Mouse (Mus musculus) forebrain, embryonic 14.5 days (tissue): ENCODE results near the gene D6Ertd527e. TPM values are rescaled to one million over a fixed set of nuclear protein-coding genes. Genes with fewer than 3 reads are reported as not detected.

ENCODE experiments used
- ATAC-seq: fragments of 200-750 bp; cut with Nextera tagmentation; 2 replicates; pipeline ENCODE4 v1.8.0; 2017; ENCODE audit warnings: mild to moderate bottlenecking, moderate library complexity
- DNase-seq: peaks from one replicate; pipeline ENCODE4 v3.0.0-alpha.2; 2015; ENCODE audit warnings: low spot score
- H3K27ac ChIP-seq: fragments of 300-500 bp; sonication (generic); 2 replicates; pipeline ENCODE4 v1.5.1; 2014; ENCODE audit warnings: low read depth, mild to moderate bottlenecking, control low read depth, low read length, moderate library complexity
- H3K27me3 ChIP-seq: fragments of 300-500 bp; sonication (generic); replicated peaks from 2 replicates; pipeline ENCODE4 v1.6.1; 2014; ENCODE audit warnings: low read length, control low read depth, mixed read lengths; ENCODE audit not compliant: control insufficient read depth, insufficient read depth
- H3K36me3 ChIP-seq: fragments of 300-500 bp; sonication (generic); 2 replicates; pipeline ENCODE4 v1.6.1; 2014; ENCODE audit warnings: low read length, control low read depth; ENCODE audit not compliant: control insufficient read depth, insufficient read depth
- H3K4me1 ChIP-seq: fragments of 300-500 bp; sonication (generic); 2 replicates; pipeline ENCODE4 v1.6.1; 2014; ENCODE audit warnings: antibody characterized with exemption, low read length, control low read depth; ENCODE audit not compliant: control insufficient read depth, insufficient read depth
- H3K4me2 ChIP-seq: fragments of 300-500 bp; sonication (generic); 2 replicates; pipeline ENCODE4 v1.6.1; 2014; ENCODE audit warnings: mild to moderate bottlenecking, control low read depth, low read length
- H3K4me3 ChIP-seq: fragments of 300-500 bp; sonication (generic); 2 replicates; pipeline ENCODE4 v1.5.1; 2014; ENCODE audit warnings: low read depth, low read length, control low read depth
- H3K9ac ChIP-seq: fragments of 300-500 bp; sonication (generic); 2 replicates; pipeline ENCODE4 v1.6.1; 2014; ENCODE audit warnings: mild to moderate bottlenecking, low read length, control low read depth, moderate library complexity
- H3K9me3 ChIP-seq: fragments of 300-500 bp; sonication (generic); replicated peaks from 2 replicates; pipeline ENCODE4 v1.6.1; 2016; ENCODE audit warnings: low read length, control low read depth, mixed read lengths; ENCODE audit not compliant: control insufficient read depth
- WGBS: fragments of 180-500 bp; shearing (Covaris S2); extraction: QIAGEN DNeasy Blood & Tissue Kit; methylation state at CpG from one replicate; pipeline ENCODE4 v1.1.7; 2014; 5-methylcytosine and 5-hydroxymethylcytosine counted together
- polyA plus RNA-seq: library from polyadenylated mRNA; unstranded; fragments of >200 nt; fragmentation: Nextera tagmentation; extraction: Ambion mirVana; gene quantifications from 2 replicates; pipeline ENCODE4 v1.2.1, GENCODE M21; 2014

The D6Ertd527e gene
- polyA plus RNA-seq, 1 experiment from 2014 or later: not detected

DNA sequence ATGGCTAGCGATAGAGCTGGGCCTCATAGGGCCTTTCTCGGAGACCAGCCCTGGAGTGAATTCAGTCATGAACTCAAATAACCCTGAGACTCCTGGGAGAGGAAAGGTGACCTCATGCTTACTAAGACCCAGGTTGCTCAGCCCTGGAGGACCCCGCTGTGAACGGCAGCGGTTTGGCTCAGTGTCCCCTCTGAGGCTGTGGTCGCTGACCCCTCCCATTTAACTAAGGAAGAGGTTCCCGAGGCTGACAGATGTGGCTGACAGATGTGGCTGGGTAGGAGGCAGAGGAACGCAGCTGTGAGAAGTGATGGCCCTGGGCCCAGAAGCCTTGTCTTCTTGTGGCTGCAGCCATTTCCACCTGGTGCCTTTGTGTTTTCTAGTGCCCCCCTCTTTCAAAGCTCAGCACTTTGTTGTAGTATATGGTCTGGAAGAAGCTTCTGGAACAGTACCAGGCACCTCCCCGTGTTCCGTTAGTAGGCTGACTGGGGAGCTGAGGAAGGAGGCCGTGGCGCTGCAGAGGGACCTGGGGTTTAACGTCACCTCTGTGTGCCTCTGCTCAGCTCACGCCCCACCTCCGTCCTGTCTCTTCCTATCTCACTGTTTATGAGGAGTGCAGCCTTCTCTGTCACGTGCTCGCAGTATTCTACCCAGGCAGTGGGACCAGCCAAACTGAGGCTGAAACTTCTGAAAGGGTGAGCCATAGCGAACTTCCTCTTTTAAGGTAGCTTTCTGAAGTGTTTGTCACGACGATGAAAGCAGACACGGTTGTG, 48.1 kb downstream of the D6Ertd527e start:
- no peak overlapping the region for H3K4me3 ChIP-seq
- no peak for DNase-seq
- H3K27me3 ChIP-seq: no peaks in the 10 kb centered on the region
- no peaks in the 10 kb centered on the region for H3K36me3 ChIP-seq
- H3K4me1 ChIP-seq: no peaks in the 10 kb centered on the region
- H3K4me2 ChIP-seq: no peak overlapping the region
- no peak overlapping the region for H3K9ac ChIP-seq
- no peak overlapping the region for H3K27ac ChIP-seq
- 88% methylated on average over 21 of the region's 21 CpGs for WGBS
- no peak for ATAC-seq
- H3K9me3 ChIP-seq: no peaks in the 10 kb centered on the region

DNA sequence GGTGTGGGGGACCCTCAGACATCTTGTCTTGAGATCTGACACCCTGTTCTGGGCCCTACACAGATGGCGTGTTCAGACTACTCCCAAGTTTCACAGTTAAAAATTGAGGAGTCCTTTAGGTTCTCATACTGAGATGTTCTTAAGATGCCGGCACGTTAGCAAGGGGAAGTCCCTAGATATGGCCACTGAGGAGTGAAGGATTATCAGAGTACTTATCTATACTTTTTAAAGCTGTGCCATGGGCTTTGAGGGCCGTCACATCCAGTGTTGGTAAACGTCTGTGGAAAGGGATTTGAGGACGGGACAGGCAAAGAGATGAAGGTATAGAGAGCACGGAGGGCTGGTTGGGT, 48.7 kb downstream of the D6Ertd527e start:
- ATAC-seq: no peak
- H3K27ac ChIP-seq: no peak overlapping the region
- no peak for DNase-seq
- no peak overlapping the region for H3K4me2 ChIP-seq
- H3K9ac ChIP-seq: no peak overlapping the region
- no peak overlapping the region for H3K4me3 ChIP-seq
- no peaks in the 10 kb centered on the region for H3K36me3 ChIP-seq
- H3K4me1 ChIP-seq: no peaks in the 10 kb centered on the region
- WGBS: 86% methylated on average over 7 of the region's 7 CpGs
- no peaks in the 10 kb centered on the region for H3K9me3 ChIP-seq
- no peaks in the 10 kb centered on the region for H3K27me3 ChIP-seq

DNA sequence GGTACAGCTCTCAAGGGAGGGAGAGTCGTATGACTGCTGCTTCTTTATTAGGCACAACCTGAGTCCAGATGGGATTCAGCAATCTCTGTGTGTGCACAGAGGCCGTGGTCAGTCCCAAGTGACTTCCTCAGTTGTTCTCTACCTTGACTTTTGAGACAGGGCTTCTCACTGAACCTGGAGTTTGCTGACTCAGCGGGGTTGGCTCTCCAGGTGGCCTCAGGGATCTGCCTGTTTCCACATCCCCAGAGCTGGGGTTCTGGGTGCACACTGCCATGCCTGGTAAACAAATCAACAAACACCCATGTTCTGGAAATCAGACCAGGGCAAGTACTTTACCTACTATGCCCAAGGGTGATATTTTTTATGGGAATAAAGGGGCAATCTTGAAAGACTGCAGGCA, 49.3 kb downstream of the D6Ertd527e start:
- DNase-seq: no peak
- no peaks in the 10 kb centered on the region for H3K4me1 ChIP-seq
- no peak for ATAC-seq
- H3K9me3 ChIP-seq: no peaks in the 10 kb centered on the region
- H3K4me2 ChIP-seq: no peak overlapping the region
- H3K27me3 ChIP-seq: no peaks in the 10 kb centered on the region
- 92% methylated on average over 3 of the region's 3 CpGs for WGBS
- H3K36me3 ChIP-seq: no peaks in the 10 kb centered on the region
- no peak overlapping the region for H3K4me3 ChIP-seq
- no peak overlapping the region for H3K27ac ChIP-seq
- H3K9ac ChIP-seq: no peak overlapping the region

DNA sequence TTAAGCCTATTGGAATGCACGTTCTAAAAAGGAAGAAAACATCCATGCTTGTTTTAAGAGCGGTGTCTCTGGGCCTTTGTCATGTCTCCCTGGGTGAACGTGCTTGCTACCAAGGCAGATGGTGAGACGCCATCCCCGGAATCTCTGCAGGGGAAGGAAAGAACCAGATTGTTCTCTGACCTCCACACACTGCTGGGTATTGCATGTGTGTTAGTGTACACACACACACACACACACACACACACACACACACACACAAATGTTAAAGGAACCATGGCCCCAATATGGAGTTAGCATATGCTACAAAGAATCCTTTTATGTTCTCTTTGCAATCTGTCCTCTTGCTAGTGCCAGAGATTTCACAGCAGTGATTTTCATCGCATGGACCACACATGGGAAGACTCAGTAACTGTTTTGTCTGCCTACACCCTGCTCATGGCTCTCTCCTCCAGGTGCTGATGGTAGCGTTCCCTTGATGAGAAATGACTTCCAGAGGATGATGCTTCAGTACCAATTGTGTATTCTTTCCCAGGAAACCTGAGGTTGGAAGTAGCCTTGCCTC, 53.6 kb downstream of the D6Ertd527e start:
- Histone ChIP-seq H3K9me3 (no peaks in the 10 kb centered on the region), H3K4me3 (no peak overlapping the region), H3K4me1 (no peaks in the 10 kb centered on the region), H3K9ac (no peak overlapping the region), H3K4me2 (no peak overlapping the region), H3K36me3 (no peaks in the 10 kb centered on the region), H3K27ac (no peak overlapping the region), H3K27me3 (no peaks in the 10 kb centered on the region)
- DNase-seq (peak; percentile 48), ATAC-seq (no peak)
- 72% methylated on average over 7 of the region's 7 CpGs for WGBS

- DNase-seq: no peak
- Histone ChIP-seq H3K4me2 (no peak overlapping the region), H3K36me3 (no peaks in the 10 kb centered on the region), H3K4me1 (no peaks in the 10 kb centered on the region), H3K27ac (no peak overlapping the region), H3K27me3 (no peaks in the 10 kb centered on the region), H3K4me3 (no peak overlapping the region), H3K9me3 (no peaks in the 10 kb centered on the region), H3K9ac (no peak overlapping the region)
- 91% methylated on average over 5 of the region's 5 CpGs for WGBS
- ATAC-seq: no peak
Measured at GRCm38 (mm10) chr6:87160196-87160595, 55.6 kb downstream of the D6Ertd527e start.

DNA sequence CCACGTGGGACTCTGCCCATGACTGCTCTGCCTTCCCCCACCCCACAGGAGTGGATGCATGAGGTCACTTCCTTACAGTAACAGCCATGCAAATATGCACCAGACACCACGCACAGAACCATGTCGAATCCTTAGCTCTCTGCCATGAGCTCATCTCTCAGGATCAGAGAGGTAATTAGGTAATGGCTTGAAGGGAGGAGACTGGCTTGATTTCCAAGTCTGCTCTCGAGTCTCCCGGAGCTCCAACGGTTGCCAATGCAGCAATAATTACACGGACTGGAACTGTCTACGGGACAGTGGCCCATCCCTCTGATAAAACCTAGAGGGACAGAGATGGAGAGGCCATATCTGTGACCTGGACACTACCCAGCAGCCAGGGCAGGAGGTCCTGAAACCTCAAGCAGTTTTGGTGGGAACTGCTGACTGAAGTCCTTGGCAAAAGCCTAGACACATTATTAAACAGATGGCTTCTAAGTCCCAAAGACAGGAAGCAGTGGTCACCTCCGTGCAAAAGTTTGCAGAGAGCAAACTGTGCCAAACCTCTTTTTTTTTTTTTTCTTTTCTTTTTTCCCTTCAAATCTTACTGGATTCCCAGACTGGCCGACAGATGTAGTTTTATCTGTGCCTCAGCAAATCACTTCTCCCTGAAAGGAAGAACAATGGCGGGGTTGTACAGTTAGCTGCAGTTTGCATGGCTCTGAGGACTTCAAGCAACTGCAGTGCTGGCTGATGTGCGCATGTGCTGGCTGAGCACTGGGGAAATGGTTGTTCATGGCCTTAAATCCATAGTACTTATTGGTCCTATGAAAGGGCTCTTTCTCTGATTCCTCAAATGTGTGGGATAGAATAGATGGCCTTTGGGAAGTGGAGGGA, 57.1 kb downstream of the D6Ertd527e start:
- Histone ChIP-seq H3K9ac (no peak overlapping the region), H3K9me3 (no peaks in the 10 kb centered on the region), H3K4me2 (no peak overlapping the region), H3K27me3 (no peaks in the 10 kb centered on the region), H3K4me1 (no peaks in the 10 kb centered on the region), H3K27ac (no peak overlapping the region), H3K36me3 (no peaks in the 10 kb centered on the region), H3K4me3 (no peak overlapping the region)
- WGBS: 76% methylated on average over 12 of the region's 12 CpGs
- ATAC-seq (no peak), DNase-seq (no peak)

Other genes starting within 250 kb of the D6Ertd527e start
- gene Nfu1, start 95.5 kb upstream of the D6Ertd527e start, polyA plus RNA-seq: 111 and 112 TPM in 2 replicates
- 18.2 and 21.3 TPM in 2 replicates for gene Gfpt1, start 61.9 kb upstream of the D6Ertd527e start, polyA plus RNA-seq
- 1.9 and 2.3 TPM in 2 replicates for gene Antxr1, start 231.1 kb downstream of the D6Ertd527e start, polyA plus RNA-seq
- not detected in 2 replicates for gene Gkn1, start 246.2 kb downstream of the D6Ertd527e start, polyA plus RNA-seq